ENCODE assay signal across 30 mouse cellular contexts in the genomic region with DNA sequence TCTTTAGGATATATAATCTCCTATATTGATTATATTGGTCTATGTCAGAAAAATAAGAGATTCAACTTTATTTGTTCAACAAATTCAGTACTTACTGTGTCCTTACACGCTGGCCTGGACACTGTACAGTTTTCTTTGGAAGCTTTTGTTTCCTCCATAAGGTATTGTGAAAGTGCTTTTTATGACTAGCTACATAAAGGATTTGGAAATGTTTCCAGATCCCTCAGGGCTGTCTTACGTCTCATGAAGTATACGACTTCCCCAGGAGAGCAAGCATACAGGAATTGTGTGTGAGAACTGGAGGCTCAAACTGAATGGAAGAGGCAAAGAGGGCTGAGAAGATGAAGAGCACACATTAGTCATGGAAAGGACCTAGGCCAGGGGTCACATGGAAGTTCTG.
"Had no signal": no experiment of that assay in that cellular context is flagged by ENCODE, and none has a peak within 500 bp of the region (broad histone marks: within the 10 kb centered on the region; RNA-seq: fewer than 3 reads in every experiment).

No protein-coding gene starts in this region.

- ATAC-seq: liver, embryonic 12.5 days; liver, postnatal 0 days; lung, postnatal 0 days; midbrain, embryonic 13.5 days; midbrain, embryonic 15.5 days; midbrain, embryonic 16.5 days had no signal

- H3K4me1 ChIP-seq: limb, embryonic 10.5 days; liver, embryonic 12.5 days; liver, embryonic 15.5 days had no signal

- H3K4me3 ChIP-seq: limb, embryonic 10.5 days; limb, embryonic 12.5 days; limb, embryonic 13.5 days; limb, embryonic 15.5 days; liver, embryonic 12.5 days; liver, embryonic 13.5 days; liver, embryonic 15.5 days; lung, embryonic 15.5 days; megakaryocyte, embryonic 14.5 days; midbrain, embryonic 10.5 days; midbrain, embryonic 12.5 days; midbrain, embryonic 13.5 days; midbrain, embryonic 15.5 days; myocyte; neural tube, embryonic 12.5 days had no signal

- DNase-seq: left cerebral cortex, postnatal 4 days; liver; liver, embryonic 13.5 days; liver, postnatal 0 days; lung, adult 18-20 months; lung, adult 2 months; lung, embryonic 14.5 days; lung, postnatal 10 days; lung, postnatal 14 days; lung, postnatal 36 days; lung, postnatal 4 days; midbrain, embryonic 14.5 days had no signal

- H3K27ac ChIP-seq: limb, embryonic 10.5 days; limb, embryonic 12.5 days; limb, embryonic 13.5 days; limb, embryonic 15.5 days; liver, embryonic 12.5 days; liver, embryonic 13.5 days; liver, embryonic 14.5 days; liver, embryonic 15.5 days; lung, embryonic 15.5 days; macrophage; midbrain, embryonic 10.5 days; midbrain, embryonic 12.5 days; midbrain, embryonic 13.5 days; midbrain, embryonic 15.5 days; neural tube, embryonic 12.5 days had no signal
